Mouse (Mus musculus) forebrain, embryonic 11.5 days (tissue): ENCODE measurements at regions not wholly inside any gene's neighbourhood (a gene's known extent, or its start where the extent isn't known, plus 50 kb on each side); places are given as distances from the start of the nearest gene placed in this dataset.

Experiments
- ATAC-seq: fragments of 200-750 bp; cut with Nextera tagmentation; replicated peaks from 2 replicates; pipeline ENCODE4 v1.8.0; 2017; ENCODE audit warnings: moderate TSS enrichment; ENCODE audit not compliant: low FRiP score
- DNase-seq: peaks from one replicate; pipeline ENCODE4 v3.0.0-alpha.2; 2017; ENCODE audit warnings: low spot score
- H3K27ac ChIP-seq: fragments of 300-500 bp; sonication (generic); 2 replicates; pipeline ENCODE4 v1.5.1; 2014; ENCODE audit warnings: low read depth, low read length
- H3K27me3 ChIP-seq: fragments of 300-500 bp; sonication (generic); 2 replicates; pipeline ENCODE4 v1.6.1; 2014; ENCODE audit warnings: mild to moderate bottlenecking, low read length, mixed read lengths; ENCODE audit not compliant: control insufficient read depth, insufficient read depth
- H3K36me3 ChIP-seq: fragments of 300-500 bp; sonication (generic); 2 replicates; pipeline ENCODE4 v1.6.1; 2014; ENCODE audit warnings: mild to moderate bottlenecking, low read length, moderate library complexity, mixed read lengths; ENCODE audit not compliant: control insufficient read depth, insufficient read depth
- H3K4me1 ChIP-seq: fragments of 300-500 bp; sonication (generic); replicated peaks from 2 replicates; pipeline ENCODE4 v1.6.1; 2014; ENCODE audit warnings: low read length, mixed read lengths; ENCODE audit not compliant: control insufficient read depth, insufficient read depth
- H3K4me2 ChIP-seq: fragments of 300-500 bp; sonication (generic); 2 replicates; pipeline ENCODE4 v1.6.1; 2014; ENCODE audit warnings: low read depth, mild to moderate bottlenecking, low read length, moderate library complexity, mixed read lengths; ENCODE audit not compliant: severe bottlenecking
- H3K4me3 ChIP-seq: fragments of 300-500 bp; sonication (generic); 2 replicates; pipeline ENCODE4 v1.5.1; 2014; ENCODE audit warnings: low read depth, low read length
- H3K9ac ChIP-seq: fragments of 300-500 bp; sonication (generic); 2 replicates; pipeline ENCODE4 v1.6.1; 2014; ENCODE audit warnings: low read length
- H3K9me3 ChIP-seq: fragments of 300-500 bp; sonication (generic); 2 replicates; pipeline ENCODE4 v1.6.1; 2016; ENCODE audit warnings: low read length, mixed read lengths; ENCODE audit not compliant: control insufficient read depth
- WGBS: fragments of 180-500 bp; shearing (Covaris S2); extraction: QIAGEN DNeasy Blood & Tissue Kit; methylation state at CpG from one replicate; pipeline ENCODE4 v1.1.7; 2014; 5-methylcytosine and 5-hydroxymethylcytosine counted together

DNA sequence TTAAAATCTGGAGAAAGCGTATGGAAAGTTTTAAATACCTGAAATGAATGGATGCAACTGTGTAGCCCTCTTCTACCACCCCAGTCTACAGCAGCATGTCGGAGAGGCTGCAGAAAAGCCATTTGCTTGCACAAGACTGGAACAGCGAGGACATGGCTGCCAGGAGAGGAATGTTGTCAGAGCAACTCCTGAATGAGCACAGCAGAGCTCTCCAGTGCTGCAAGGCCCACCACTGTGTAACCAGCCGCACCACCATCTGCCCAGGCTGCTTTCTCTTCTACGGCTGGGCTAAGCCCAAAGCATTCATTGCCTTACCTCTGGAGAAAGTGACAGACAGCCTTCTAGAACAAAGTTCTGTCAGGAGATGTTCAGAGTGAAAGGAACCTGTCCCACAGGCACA lies 65.3 kb upstream of the Gm11238 start:
- no peaks in the 10 kb centered on the region for H3K9me3 ChIP-seq
- ATAC-seq (no peak), DNase-seq (no peak)
- no peak overlapping the region for H3K27ac ChIP-seq
- WGBS, result 85% methylated on average over 5 of the region's 5 CpGs
- no peak overlapping the region for H3K4me3 ChIP-seq
- H3K9ac ChIP-seq, result no peak overlapping the region
- H3K4me1 ChIP-seq, result no peaks in the 10 kb centered on the region
- no peaks in the 10 kb centered on the region for H3K27me3 ChIP-seq
- no peaks in the 10 kb centered on the region for H3K36me3 ChIP-seq
- H3K4me2 ChIP-seq, result no peak overlapping the region

DNA sequence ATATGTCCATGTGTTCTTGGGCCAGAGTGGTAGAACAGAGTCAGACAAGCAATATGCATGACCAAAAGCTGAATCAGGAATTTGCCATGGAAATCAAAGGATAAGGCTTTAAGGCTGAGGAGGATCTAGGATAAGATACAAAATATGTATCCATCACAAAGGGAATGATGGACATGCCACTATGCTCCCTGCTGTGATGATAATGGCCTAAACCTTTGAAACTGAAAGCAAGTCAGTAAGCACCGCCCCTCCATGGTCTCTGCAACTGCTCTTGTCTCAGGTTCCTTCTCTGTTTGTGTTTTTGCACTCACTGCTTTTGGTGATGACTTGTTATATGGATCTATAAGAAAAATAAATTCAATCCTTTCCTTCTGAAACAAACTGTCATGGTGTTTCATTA lies 76.1 kb upstream of the Gm11238 start:
- no peak overlapping the region for H3K4me3 ChIP-seq
- no peak overlapping the region for H3K27ac ChIP-seq
- no peak for ATAC-seq
- H3K9me3 ChIP-seq, result no peaks in the 10 kb centered on the region
- DNase-seq, result no peak
- H3K4me1 ChIP-seq, result no peaks in the 10 kb centered on the region
- 81% methylated on average over 1 of the region's 1 CpGs for WGBS
- H3K9ac ChIP-seq, result no peak overlapping the region
- H3K36me3 ChIP-seq, result no peaks in the 10 kb centered on the region
- no peaks in the 10 kb centered on the region for H3K27me3 ChIP-seq
- H3K4me2 ChIP-seq, result no peak overlapping the region

DNA sequence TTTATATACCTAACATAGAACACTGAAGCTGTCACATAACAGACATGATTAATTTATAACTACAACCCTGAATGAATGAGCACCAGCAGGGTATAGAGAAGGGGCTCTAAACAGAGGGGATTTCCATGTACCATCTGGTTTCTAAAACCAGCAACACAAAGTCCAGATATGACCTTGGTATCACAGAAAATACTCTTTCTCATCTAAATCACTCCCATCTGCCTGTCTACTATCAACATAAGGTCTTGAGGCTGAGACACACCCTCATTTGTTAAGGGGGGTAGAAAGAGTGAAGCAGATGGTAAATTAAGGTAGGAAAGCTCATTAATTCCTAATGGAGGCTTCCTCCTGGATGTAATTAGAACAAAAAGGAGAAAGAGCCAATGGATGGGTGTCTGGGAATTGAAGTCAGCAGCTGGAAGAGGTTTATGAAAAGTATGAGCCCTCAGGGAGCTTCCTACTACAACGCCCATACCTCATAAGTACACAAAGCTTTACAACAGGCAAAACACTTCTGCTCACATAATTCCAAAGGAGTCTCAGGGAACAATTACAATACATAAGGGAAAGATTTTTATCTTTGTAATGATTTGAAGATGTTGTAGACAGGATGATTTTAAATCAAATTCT lies 83.0 kb upstream of the Gm11238 start:
- Histone ChIP-seq H3K4me1 (no peaks in the 10 kb centered on the region), H3K4me2 (no peak overlapping the region), H3K4me3 (no peak overlapping the region), H3K27me3 (no peaks in the 10 kb centered on the region), H3K9ac (no peak overlapping the region), H3K9me3 (no peaks in the 10 kb centered on the region), H3K27ac (no peak overlapping the region), H3K36me3 (no peaks in the 10 kb centered on the region)
- WGBS, result 80% methylated on average over 1 of the region's 1 CpGs
- DNase-seq (no peak), ATAC-seq (peak; percentile 55; the same call in 1 of the 2 replicates)

DNA sequence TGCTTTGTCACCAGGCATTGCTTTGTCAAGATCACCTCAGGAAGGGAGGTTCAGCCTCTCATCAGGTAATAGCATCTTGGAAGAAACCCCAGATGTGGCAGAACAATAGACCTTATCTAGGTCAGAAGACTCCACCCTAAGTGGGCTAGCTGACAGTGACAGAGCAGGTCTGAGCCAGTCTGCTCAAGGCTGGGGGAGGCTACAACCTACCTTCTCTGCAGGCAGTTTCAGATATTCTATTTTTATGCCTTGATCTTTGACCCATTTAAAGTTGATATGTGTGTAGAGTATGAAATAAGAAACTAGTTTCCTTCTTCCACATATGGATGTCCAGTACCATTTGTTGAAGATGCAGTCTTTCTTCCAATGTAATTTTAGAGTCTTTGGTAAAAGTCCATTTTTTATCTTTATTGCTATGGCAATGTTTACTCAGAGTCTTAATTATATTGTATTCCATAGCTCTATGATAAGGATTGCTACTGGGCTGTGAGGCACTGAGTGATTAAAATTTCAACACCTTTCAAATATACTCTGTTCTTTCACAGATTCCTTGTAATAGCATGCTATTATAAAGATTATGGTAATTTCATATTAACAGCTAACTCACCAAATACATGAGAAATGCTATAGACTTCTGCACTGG lies 88.8 kb upstream of the Gm11238 start:
- ATAC-seq, result no peak
- no peak overlapping the region for H3K4me2 ChIP-seq
- H3K9ac ChIP-seq, result no peak overlapping the region
- H3K4me1 ChIP-seq, result no peaks in the 10 kb centered on the region
- no peak for DNase-seq
- no peaks in the 10 kb centered on the region for H3K36me3 ChIP-seq
- no peak overlapping the region for H3K4me3 ChIP-seq
- H3K9me3 ChIP-seq, result no peaks in the 10 kb centered on the region
- no peaks in the 10 kb centered on the region for H3K27me3 ChIP-seq
- H3K27ac ChIP-seq, result no peak overlapping the region

DNA sequence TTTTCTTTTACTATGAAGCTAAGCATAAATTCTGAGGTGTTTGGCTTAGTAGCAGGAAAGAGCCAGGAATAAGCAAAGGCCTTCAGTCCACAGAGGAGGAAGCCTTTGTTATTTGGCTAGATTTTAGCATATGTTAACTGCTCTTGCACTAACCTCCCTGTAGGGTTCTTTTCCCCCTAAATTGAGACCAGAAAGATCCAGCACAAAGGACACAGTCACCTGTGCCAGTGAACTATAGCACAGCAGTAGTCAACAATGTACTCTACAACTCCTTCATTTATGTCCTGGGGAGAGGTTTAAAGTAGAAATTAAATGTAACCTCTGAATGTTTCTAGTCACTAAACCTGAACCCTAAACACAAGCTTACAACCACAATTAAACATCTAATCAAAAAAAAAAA lies 90.1 kb upstream of the Gm11238 start:
- Histone ChIP-seq H3K27ac (no peak overlapping the region), H3K9me3 (no peaks in the 10 kb centered on the region), H3K4me1 (no peaks in the 10 kb centered on the region), H3K4me3 (no peak overlapping the region), H3K9ac (no peak overlapping the region), H3K27me3 (no peaks in the 10 kb centered on the region), H3K4me2 (no peak overlapping the region), H3K36me3 (no peaks in the 10 kb centered on the region)
- ATAC-seq (peak; percentile 56), DNase-seq (no peak)

DNA sequence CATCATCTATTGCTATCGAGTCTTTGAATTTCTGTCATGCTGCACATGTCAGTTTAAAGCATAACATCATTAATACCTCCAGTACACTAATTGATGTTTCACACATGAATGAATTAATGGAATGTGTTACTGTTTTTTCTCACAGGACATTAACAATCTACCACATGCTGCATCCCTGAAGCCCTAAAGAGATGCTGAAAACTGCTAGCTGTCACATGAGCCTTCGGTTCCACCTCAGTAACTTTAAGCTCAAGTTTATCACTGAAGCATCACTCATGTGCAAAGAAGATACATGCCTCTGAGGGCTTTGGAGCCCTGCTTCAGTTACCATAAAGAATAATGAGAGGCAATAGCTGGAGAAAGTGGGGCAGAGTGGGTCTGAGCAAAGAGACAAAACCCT lies 91.0 kb upstream of the Gm11238 start:
- Histone ChIP-seq H3K9ac (no peak overlapping the region), H3K9me3 (no peaks in the 10 kb centered on the region), H3K27me3 (no peaks in the 10 kb centered on the region), H3K4me1 (no peaks in the 10 kb centered on the region), H3K27ac (no peak overlapping the region), H3K36me3 (no peaks in the 10 kb centered on the region), H3K4me2 (no peak overlapping the region), H3K4me3 (no peak overlapping the region)
- 51% methylated on average over 2 of the region's 2 CpGs for WGBS
- ATAC-seq (peak; percentile 34), DNase-seq (no peak)

DNA sequence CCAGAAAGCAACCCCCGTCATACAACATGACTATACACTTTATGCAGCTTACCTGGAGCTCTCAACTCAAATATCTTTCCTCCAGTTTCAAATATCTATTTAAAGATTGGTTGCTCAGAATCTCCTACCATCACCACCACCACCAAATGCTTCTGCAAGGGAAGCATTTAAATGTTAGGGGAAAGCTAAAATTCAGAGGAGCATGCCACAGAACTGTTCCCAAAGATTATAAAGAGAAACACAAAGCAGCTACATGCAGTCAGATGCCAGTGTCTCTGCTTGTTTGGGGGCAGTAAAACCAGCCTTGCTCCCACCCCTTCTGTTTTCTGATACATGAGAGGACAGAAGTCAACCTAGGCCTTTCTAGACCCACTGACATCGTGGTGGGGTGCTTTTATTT lies 100.8 kb upstream of the Gm11238 start:
- Histone ChIP-seq H3K9me3 (no peaks in the 10 kb centered on the region), H3K27me3 (no peaks in the 10 kb centered on the region), H3K4me1 (no peaks in the 10 kb centered on the region), H3K4me3 (no peak overlapping the region), H3K4me2 (no peak overlapping the region), H3K27ac (no peak overlapping the region), H3K36me3 (no peaks in the 10 kb centered on the region), H3K9ac (no peak overlapping the region)
- ATAC-seq (no peak), DNase-seq (no peak)
- 80% methylated on average over 2 of the region's 2 CpGs for WGBS

DNA sequence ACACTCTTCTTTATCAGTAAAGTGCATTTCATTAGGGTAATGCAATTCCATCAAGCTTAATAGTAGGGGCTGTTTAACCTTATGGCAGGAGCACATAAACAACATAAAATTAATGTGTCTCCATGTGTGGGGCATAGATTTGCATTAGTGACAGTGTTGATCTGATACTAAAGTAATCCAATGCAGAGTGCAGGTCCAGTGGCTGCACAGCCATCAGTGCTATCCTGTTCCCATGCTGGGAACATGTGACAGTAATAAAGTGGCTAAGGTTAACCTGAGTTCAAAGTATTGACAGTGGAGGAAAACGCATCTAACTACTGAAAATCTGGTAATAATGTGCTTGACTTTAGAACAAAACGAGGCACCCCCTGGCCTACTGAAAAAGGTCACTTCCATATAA lies 84.3 kb upstream of the Gm11487 start:
- H3K4me3 ChIP-seq, result no peak overlapping the region
- no peaks in the 10 kb centered on the region for H3K36me3 ChIP-seq
- DNase-seq (no peak), ATAC-seq (peak; percentile 46; the same call in 1 of the 2 replicates)
- no peak overlapping the region for H3K4me2 ChIP-seq
- no peaks in the 10 kb centered on the region for H3K27me3 ChIP-seq
- no peak overlapping the region for H3K27ac ChIP-seq
- no peak overlapping the region for H3K9ac ChIP-seq
- 69% methylated on average over 2 of the region's 2 CpGs for WGBS
- H3K4me1 ChIP-seq, result no peaks in the 10 kb centered on the region
- no peaks in the 10 kb centered on the region for H3K9me3 ChIP-seq
